Mouse (Mus musculus): ENCODE results near the gene Nelfb. TPM values are rescaled to one million over a fixed set of nuclear protein-coding genes. Genes with fewer than 3 reads are reported as not detected.
A peak's percentile ranks its signal among the peaks of the same experiment; 100 is the strongest.

The Nelfb gene
- polyA plus RNA-seq, 1 experiment from 2014 or later: 102 TPM

GRCm38 (mm10) chr2:25183336-25183735 is 28.0 kb downstream of the Nelfb start:
- no peaks in the 10 kb centered on the region for H3K27me3 ChIP-seq (ENCODE audit: control insufficient read depth, insufficient read depth, low read length)

GRCm38 (mm10) chr2:25182664-25183063 is 28.6 kb downstream of the Nelfb start:
- peaks cover 65% of the 10 kb centered on the region for H3K4me1 ChIP-seq (ENCODE audit: control insufficient read depth, insufficient read depth, low read length)
- peaks cover 6% of the 10 kb centered on the region; the same call in 1 of the 2 replicates for H3K36me3 ChIP-seq (ENCODE audit: control insufficient read depth, insufficient read depth, low read length)
- ATAC-seq (ENCODE audit: low FRiP score) (no peak), DNase-seq (ENCODE audit: low spot score, missing footprints) (peak; percentile 91)
- no peaks in the 10 kb centered on the region for H3K27me3 ChIP-seq (ENCODE audit: control insufficient read depth, insufficient read depth, low read length)
- H3K4me3 ChIP-seq (ENCODE audit: low read depth, low read length): peak overlapping the region; percentile 87
- peak overlapping the region; percentile 91 for H3K9ac ChIP-seq (ENCODE audit: low read length)
- peak overlapping the region; percentile 74 for H3K4me2 ChIP-seq
- H3K9me3 ChIP-seq (ENCODE audit: control insufficient read depth, low read length): no peaks in the 10 kb centered on the region
- WGBS: 6% methylated on average over 6 of the region's 6 CpGs
- peak overlapping the region; percentile 95; the same call in 1 of the 2 replicates for H3K27ac ChIP-seq (ENCODE audit: low read depth, low read length)

More at GRCm38 (mm10) chr2:25183336-25183735, 28.0 kb downstream of the Nelfb start:
- Histone ChIP-seq H3K36me3 (ENCODE audit: control insufficient read depth, insufficient read depth, low read length) (peaks cover 6% of the 10 kb centered on the region; the same call in 1 of the 2 replicates), H3K27ac (ENCODE audit: low read depth, low read length) (peak overlapping the region; percentile 95; the same call in 1 of the 2 replicates), H3K9ac (ENCODE audit: low read length) (peak overlapping the region; percentile 33), H3K4me1 (ENCODE audit: control insufficient read depth, insufficient read depth, low read length) (peaks cover 58% of the 10 kb centered on the region), H3K9me3 (ENCODE audit: control insufficient read depth, low read length) (no peaks in the 10 kb centered on the region), H3K4me2 (peak overlapping the region; percentile 74), H3K4me3 (ENCODE audit: low read depth, low read length) (peak overlapping the region; percentile 87)
- no peak for ATAC-seq (ENCODE audit: low FRiP score)
- peak; percentile 85 for DNase-seq (ENCODE audit: low spot score, missing footprints)
- 65% methylated on average over 2 of the region's 2 CpGs for WGBS

GRCm38 (mm10) chr2:25181891-25182397 is 29.3 kb downstream of the Nelfb start:
- Histone ChIP-seq H3K27me3 (ENCODE audit: control insufficient read depth, insufficient read depth, low read length) (no peaks in the 10 kb centered on the region), H3K4me1 (ENCODE audit: control insufficient read depth, insufficient read depth, low read length) (peaks cover 72% of the 10 kb centered on the region), H3K9ac (ENCODE audit: low read length) (peak overlapping the region; percentile 91), H3K4me3 (ENCODE audit: low read depth, low read length) (peak overlapping the region; percentile 87), H3K4me2 (peak overlapping the region; percentile 74), H3K9me3 (ENCODE audit: control insufficient read depth, low read length) (no peaks in the 10 kb centered on the region), H3K27ac (ENCODE audit: low read depth, low read length) (peak overlapping the region; percentile 95), H3K36me3 (ENCODE audit: control insufficient read depth, insufficient read depth, low read length) (peaks cover 6% of the 10 kb centered on the region; the same call in 1 of the 2 replicates)
- DNase-seq (ENCODE audit: low spot score, missing footprints) (peak; percentile 95), ATAC-seq (ENCODE audit: low FRiP score) (no peak)
- 0% methylated on average over 17 of the region's 17 CpGs for WGBS

GRCm38 (mm10) chr2:25180973-25181890 is 30.1 kb downstream of the Nelfb start:
- Histone ChIP-seq H3K27me3 (ENCODE audit: control insufficient read depth, insufficient read depth, low read length) (no peaks in the 10 kb centered on the region), H3K4me2 (peak overlapping the region; percentile 74), H3K4me3 (ENCODE audit: low read depth, low read length) (peak overlapping the region; percentile 87), H3K4me1 (ENCODE audit: control insufficient read depth, insufficient read depth, low read length) (peaks cover 69% of the 10 kb centered on the region), H3K27ac (ENCODE audit: low read depth, low read length) (peak overlapping the region; percentile 95), H3K36me3 (ENCODE audit: control insufficient read depth, insufficient read depth, low read length) (peaks cover 6% of the 10 kb centered on the region; the same call in 1 of the 2 replicates), H3K9ac (ENCODE audit: low read length) (peak overlapping the region; percentile 91), H3K9me3 (ENCODE audit: control insufficient read depth, low read length) (no peaks in the 10 kb centered on the region)
- DNase-seq (ENCODE audit: low spot score, missing footprints) (peak; percentile 98), ATAC-seq (ENCODE audit: low FRiP score) (peak; percentile 36)
- WGBS: under 1% methylated on average over 100 of the region's 100 CpGs

GRCm38 (mm10) chr2:25180478-25180903 is 30.8 kb downstream of the Nelfb start, which contains the start of gene Nrarp:
TSS of gene Nrarp (plus strand) at chr2:25180758.
- Histone ChIP-seq H3K4me2 (peak within 1 kb of the TSS; percentile 74), H3K27me3 (ENCODE audit: control insufficient read depth, insufficient read depth, low read length) (no peaks in the 10 kb centered on the region), H3K9me3 (ENCODE audit: control insufficient read depth, low read length) (no peaks in the 10 kb centered on the region), H3K36me3 (ENCODE audit: control insufficient read depth, insufficient read depth, low read length) (peaks cover 6% of the 10 kb centered on the region; the same call in 1 of the 2 replicates), H3K4me3 (ENCODE audit: low read depth, low read length) (peak within 1 kb of the TSS; percentile 87), H3K4me1 (ENCODE audit: control insufficient read depth, insufficient read depth, low read length) (peaks cover 70% of the 10 kb centered on the region), H3K27ac (ENCODE audit: low read depth, low read length) (peak within 1 kb of the TSS; percentile 95), H3K9ac (ENCODE audit: low read length) (peak within 1 kb of the TSS; percentile 91)
- DNase-seq (ENCODE audit: low spot score, missing footprints) (peak; percentile 99), ATAC-seq (ENCODE audit: low FRiP score) (peak; percentile 90)
- under 1% methylated on average over 33 of the region's 35 CpGs for WGBS

GRCm38 (mm10) chr2:25179566-25180217 is 31.6 kb downstream of the Nelfb start:
- Histone ChIP-seq H3K27me3 (ENCODE audit: control insufficient read depth, insufficient read depth, low read length) (no peaks in the 10 kb centered on the region), H3K36me3 (ENCODE audit: control insufficient read depth, insufficient read depth, low read length) (peaks cover 6% of the 10 kb centered on the region; the same call in 1 of the 2 replicates), H3K4me1 (ENCODE audit: control insufficient read depth, insufficient read depth, low read length) (peaks cover 69% of the 10 kb centered on the region), H3K9ac (ENCODE audit: low read length) (peak overlapping the region; percentile 54), H3K4me3 (ENCODE audit: low read depth, low read length) (peak overlapping the region; percentile 87), H3K4me2 (peak overlapping the region; percentile 74), H3K9me3 (ENCODE audit: control insufficient read depth, low read length) (no peaks in the 10 kb centered on the region), H3K27ac (ENCODE audit: low read depth, low read length) (peak overlapping the region; percentile 67)
- WGBS: 44% methylated on average over 15 of the region's 15 CpGs
- DNase-seq (ENCODE audit: low spot score, missing footprints) (peak; percentile 89), ATAC-seq (ENCODE audit: low FRiP score) (no peak)

- peak overlapping the region; percentile 39 for H3K4me2 ChIP-seq
- 20% methylated on average over 10 of the region's 10 CpGs for WGBS
- H3K4me3 ChIP-seq (ENCODE audit: low read depth, low read length): 0 out of 2 replicates have a peak overlapping the region, but pooled peaks have one; percentile 8
- ATAC-seq (ENCODE audit: low FRiP score) (no peak), DNase-seq (ENCODE audit: low spot score, missing footprints) (peak; percentile 89)
- peaks cover 59% of the 10 kb centered on the region for H3K4me1 ChIP-seq (ENCODE audit: control insufficient read depth, insufficient read depth, low read length)
- no peaks in the 10 kb centered on the region for H3K9me3 ChIP-seq (ENCODE audit: control insufficient read depth, low read length)
- peak overlapping the region; percentile 71 for H3K27ac ChIP-seq (ENCODE audit: low read depth, low read length)
- peak overlapping the region; percentile 47 for H3K9ac ChIP-seq (ENCODE audit: low read length)
- no peaks in the 10 kb centered on the region for H3K27me3 ChIP-seq (ENCODE audit: control insufficient read depth, insufficient read depth, low read length)
- H3K36me3 ChIP-seq (ENCODE audit: control insufficient read depth, insufficient read depth, low read length): no peaks in the 10 kb centered on the region
Observed at GRCm38 (mm10) chr2:25178285-25178972, 32.9 kb downstream of the Nelfb start.

- Histone ChIP-seq H3K36me3 (ENCODE audit: control insufficient read depth, insufficient read depth, low read length) (no peaks in the 10 kb centered on the region), H3K9ac (ENCODE audit: low read length) (peak overlapping the region; percentile 47), H3K27ac (ENCODE audit: low read depth, low read length) (peak overlapping the region; percentile 71), H3K4me3 (ENCODE audit: low read depth, low read length) (peak overlapping the region; percentile 16; the same call in 1 of the 2 replicates), H3K4me2 (peak overlapping the region; percentile 39), H3K9me3 (ENCODE audit: control insufficient read depth, low read length) (no peaks in the 10 kb centered on the region), H3K27me3 (ENCODE audit: control insufficient read depth, insufficient read depth, low read length) (no peaks in the 10 kb centered on the region), H3K4me1 (ENCODE audit: control insufficient read depth, insufficient read depth, low read length) (peaks cover 51% of the 10 kb centered on the region)
- 4% methylated on average over 6 of the region's 6 CpGs for WGBS
- peak; percentile 25 for ATAC-seq (ENCODE audit: low FRiP score)
- peak; percentile 91 for DNase-seq (ENCODE audit: low spot score, missing footprints)
Observed at GRCm38 (mm10) chr2:25177685-25178084, 33.6 kb downstream of the Nelfb start.

Measured in midbrain, embryonic 11.5 days (tissue).